Mouse (Mus musculus): ENCODE measurements around the gene Astl.

- TF ChIP-seq CTCF (IDR thresholded peaks at IDR 0.05; ENCODE audit: low read depth, low read length) (no peak), GATA1 (IDR thresholded peaks at IDR 0.05; ENCODE audit: borderline replicate concordance, low read length) (no peak), GATA2 (IDR thresholded peaks at IDR 0.05; ENCODE audit: borderline replicate concordance, low read depth, low read length) (no peak), TAL1 (conservative IDR thresholded peaks at IDR 0.05; ENCODE audit: low read depth, low read length) (no peak)
Observed at GRCm38 (mm10) chr2:127314467-127315154, 23.8 kb upstream of the Astl start.
